Mouse (Mus musculus) left cerebral cortex, postnatal 10 days (tissue): Measurements from ENCODE around the gene Emg1. TPM values are rescaled to one million over a fixed set of nuclear protein-coding genes. Genes with fewer than 3 reads are reported as not detected.
A peak's percentile ranks its signal among the peaks of the same experiment; 100 is the strongest.

Experiments
- DNase-seq, 2 experiments: peaks; one replicate each; pipeline ENCODE4 v3.0.0; 2021 to 2022; ENCODE audit warnings: low spot score in 2 of 2, mixed read lengths in 1 of 2; ENCODE audit errors: extremely low spot score in 1 of 2
- intact Hi-C: fragments of 180-260 bp; cut with DNase I; formaldehyde crosslinking; loops from one replicate; pipeline ENCODE4 v1.15.1; 2025
- total RNA-seq, 2 experiments: library from RNA; stranded (reverse); gene quantifications; 2 replicates each; pipeline ENCODE4 v1.2.3; 2021

Emg1 gene
- total RNA-seq, 2 experiments from 2014 or later = 38.0 to 42.6 TPM

DNA sequence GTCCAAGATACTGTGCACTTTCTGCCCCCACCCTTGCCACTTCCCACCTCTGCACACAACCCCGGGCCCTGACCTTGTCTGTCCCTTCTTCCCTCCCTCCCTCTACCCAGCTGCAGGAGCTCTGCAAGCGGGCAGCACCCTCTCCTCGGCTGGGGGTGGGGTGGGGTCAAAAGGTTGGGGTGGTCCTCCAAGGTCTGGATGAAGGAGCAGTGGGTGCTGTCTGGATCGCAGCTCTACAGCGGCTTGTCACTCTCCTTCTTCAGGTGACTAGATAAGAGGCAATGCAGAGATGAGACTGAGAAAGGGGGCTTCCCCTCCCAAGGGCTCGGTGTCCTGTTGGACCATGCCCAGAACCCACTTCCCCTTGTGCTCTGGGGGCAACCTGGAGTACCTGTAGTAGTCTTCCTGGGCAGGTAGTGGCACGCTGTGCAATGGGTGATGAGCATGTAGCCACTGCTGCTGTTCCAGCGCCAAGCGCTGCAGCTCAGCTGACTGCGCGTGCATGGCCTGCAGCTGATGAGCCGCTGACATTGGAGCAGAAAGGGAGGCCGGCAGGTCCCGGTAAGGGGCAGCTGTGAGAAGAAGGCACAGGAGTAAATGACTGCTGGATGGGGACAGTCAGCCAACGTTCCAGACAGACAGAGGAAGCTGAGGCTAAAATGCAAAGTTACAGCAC lies 31.0 kb upstream of the Emg1 start:
- intact Hi-C loops = no loop called here
- peak in 1 of 2 experiments; percentile 59 for DNase-seq

DNA sequence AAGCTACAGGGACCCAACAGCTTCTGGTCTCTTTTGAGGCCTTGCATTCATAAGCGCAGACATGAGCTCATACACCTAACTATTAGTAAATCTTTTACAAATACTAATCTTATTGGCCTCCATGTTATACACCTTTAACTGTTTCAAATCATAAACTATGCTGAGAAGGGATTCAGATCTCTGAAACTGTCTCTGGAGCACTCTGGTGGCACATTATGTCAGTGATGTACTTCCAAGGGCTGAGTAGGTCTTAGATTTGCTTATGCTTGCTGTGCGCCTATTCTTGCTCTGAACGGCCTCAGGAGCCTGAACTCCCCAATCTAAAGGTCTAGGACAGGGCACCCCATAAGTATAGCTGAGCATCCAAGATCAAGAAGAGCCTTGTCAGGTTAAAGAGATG lies 29.9 kb upstream of the Emg1 start:
- no peak for DNase-seq
- intact Hi-C loops = no loop called here

GRCm38 (mm10) chr6:124740888-124741761 lies 29.1 kb upstream of the Emg1 start, which contains the start of gene Grcc10:
Gene Grcc10, minus strand, starts transcription at chr6:124741374.
- DNase-seq = peak; percentile 91 to 95
- intact Hi-C loops = no loop called here

DNA sequence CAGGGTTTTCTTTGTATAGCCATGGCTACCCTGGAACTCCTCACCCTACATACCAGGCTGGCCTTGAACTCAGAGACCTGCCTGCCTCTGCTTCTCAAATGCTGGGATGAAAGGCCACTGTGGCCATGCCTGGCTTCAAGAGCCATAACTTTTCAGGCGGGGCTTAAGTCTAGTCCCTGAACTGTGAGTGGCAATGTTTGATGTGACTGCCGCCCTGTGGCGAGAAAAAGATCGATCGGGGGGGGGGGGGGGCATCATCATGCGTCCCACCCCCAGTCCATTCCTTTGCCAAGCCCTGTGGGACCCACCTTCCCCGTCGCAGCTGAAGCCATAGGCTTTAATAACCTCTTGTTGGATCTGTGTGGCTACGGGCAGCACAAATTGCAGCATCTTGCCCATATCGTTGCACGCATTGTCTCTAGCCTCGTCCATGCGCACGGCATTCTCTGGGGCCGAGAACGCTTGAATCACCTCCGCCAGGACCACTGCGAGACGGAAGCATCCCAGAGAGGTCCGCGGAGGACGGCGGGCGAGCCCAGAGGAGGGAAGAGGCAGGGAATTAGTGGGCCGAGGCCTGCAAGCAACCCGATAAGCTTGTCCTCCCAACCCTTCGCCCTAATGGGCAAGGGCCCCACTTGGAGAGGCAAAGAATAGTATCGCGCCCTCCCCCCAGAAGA lies 28.4 kb upstream of the Emg1 start:
- DNase-seq = peak; percentile 52 to 71
- intact Hi-C loops = no loop called here

GRCm38 (mm10) chr6:124739231-124739796 lies 27.3 kb upstream of the Emg1 start:
- intact Hi-C loops = no loop called here
- no peak for DNase-seq

DNA sequence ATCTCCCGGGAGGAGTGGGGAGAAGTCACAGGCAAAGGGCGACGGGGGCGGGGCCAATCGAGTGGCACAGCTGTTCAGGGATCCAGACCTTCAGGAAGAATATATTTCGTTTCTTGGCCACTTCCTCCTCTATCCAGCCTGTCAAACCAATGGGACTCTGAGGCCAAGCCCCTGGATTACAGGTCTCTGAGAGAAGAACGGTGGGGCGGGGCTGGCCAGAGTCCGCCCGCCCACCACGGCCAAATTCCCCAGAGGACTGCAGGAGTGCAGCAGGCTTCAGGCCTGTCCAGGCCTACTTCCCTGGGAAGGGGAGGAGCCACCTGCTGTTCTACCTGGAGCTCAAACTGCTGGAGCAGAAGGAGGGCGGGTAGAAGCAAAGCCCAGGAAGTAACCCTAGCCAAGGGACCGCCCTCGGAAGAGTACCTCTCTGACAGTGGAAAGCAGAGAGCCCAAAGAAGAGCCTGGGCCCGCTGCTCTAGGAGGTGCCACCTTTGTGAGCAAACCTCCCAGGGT lies 26.6 kb upstream of the Emg1 start, which contains the start of gene Ptpn6:
Gene Ptpn6 (minus strand): TSS at position 204 of the 513 bp plus-strand sequence.
- DNase-seq = peak in 1 of 2 experiments; percentile 62
- intact Hi-C loops = no loop called here

GRCm38 (mm10) chr6:124737040-124737439 lies 25.1 kb upstream of the Emg1 start:
- intact Hi-C loops = no loop called here
- no peak for DNase-seq

DNA sequence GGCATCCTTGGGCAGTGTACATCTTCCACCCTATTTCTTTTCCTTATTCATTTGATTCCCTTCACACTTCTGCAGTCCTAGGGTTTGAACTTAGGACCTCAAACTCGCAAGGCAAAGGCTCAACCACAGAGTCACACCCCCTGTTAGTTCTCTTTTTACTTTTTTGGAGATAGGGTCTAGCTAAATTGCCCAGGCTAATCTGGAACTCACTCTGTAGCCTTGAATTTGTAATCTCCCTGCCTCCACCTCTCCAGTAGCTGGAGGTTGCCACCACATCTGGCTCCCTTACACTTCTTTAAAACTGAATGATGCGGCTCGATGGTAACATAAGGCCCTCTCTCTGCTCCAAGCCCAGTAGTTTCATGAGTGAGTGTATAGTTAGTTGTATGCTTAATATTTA lies 22.4 kb upstream of the Emg1 start:
- no peak for DNase-seq
- intact Hi-C loops = no loop called here

GRCm38 (mm10) chr6:124732476-124733370 lies 20.7 kb upstream of the Emg1 start:
- intact Hi-C loops = no loop called here
- DNase-seq = peak in 1 of 2 experiments; percentile 80

DNA sequence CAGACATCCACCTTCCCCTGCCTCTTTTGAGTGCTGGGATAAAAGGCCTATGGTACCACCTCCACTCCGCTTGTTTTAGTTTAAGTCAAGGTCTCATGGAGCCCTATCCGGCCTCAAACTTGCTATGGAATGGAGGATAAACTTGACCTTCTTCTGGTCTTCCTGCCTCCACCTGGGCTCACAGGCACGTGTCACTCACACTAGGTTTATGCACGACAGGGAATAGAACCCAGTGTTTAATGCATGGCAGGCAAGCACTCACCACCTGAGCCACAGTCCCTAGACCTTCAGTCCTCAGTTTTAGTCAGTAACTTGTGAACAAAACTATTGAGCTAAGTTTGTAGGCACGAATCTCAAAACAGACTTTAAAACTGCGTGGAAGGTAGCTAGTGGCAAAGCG lies 19.1 kb upstream of the Emg1 start:
- intact Hi-C loops = no loop called here
- DNase-seq = no peak

DNA sequence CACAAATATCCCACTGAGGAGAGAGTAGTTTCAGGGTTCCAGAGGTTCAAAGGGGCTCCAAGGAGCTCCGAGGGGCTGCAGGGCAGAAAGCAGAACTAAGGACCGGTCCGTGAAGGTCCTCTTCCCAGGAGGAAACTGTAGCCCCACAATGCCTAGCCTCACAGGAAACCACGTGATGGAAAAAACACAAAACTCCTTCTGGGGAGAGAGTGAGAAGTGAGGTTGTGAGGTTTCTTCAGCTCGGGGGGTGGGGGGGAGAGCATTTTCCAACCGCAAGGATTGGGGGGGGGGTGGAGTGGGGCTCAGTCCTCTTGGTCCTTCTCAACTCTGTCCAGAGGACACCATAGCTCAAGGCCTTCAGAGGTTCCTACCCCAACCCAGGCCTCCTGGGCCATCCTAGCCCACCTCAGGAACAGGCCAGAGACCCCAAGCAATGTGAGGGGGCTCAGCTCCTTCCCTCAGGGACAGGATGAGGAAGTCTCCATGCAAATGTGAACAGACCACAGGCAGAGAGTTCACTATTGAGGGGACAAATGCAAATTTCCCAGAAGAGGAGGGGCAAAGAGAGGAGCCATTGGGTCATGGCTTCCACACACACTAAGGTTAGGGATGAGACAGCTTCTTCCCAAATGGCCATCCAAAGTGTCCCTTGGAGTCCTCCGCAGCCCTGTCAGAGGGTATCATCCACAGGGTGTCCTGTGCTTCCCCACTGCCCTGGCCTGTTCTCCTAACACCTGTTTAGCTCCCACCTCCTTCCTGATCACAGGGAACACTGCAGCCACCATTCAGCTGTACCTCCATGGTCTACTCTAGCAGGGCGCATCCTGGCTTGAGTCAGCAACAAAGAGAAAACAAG lies 18.1 kb upstream of the Emg1 start:
- no peak for DNase-seq
- intact Hi-C loops = no loop called here

DNA sequence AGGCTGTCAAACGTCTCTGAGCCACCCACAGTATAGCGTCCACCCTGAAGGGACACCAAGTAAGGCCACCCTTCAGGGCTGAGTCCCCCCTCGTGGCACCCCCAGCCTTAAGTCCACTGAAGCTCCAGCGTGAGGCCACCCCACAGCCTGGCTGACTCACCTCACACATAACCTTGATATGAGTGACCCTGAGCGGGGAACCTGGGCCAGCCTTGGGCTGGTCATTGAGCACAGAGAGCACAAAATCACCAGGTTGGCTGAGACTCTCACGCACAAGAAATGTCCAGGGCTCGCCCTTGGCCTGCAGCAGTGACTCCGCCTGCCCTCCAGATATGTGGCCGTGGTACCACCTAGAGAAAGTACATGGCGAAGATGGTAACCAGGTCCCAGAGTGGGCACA lies 16.6 kb upstream of the Emg1 start:
- DNase-seq = no peak
- intact Hi-C loops = no loop called here

DNA sequence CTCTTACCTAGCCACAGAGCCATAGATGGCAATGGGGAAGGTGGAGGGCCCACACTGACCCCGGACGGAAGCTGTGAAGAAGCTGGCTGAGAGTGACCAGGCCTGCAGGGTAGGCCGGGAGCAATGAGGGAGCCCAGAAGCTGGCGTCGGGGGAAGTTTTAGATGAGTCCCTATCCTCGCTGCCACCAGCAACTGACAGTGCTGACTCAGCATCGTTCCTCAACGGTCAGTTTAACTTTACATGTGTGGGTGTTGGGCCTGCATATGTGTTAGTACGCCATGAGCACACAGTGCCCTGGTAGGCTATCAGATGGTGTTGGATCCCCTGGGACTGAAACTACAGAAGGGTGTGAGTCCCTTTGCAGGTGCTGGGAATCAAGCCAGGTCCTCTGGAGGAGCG lies 12.5 kb upstream of the Emg1 start:
- DNase-seq = no peak
- intact Hi-C loops = no loop called here

GRCm38 (mm10) chr6:124723541-124723940 lies 11.6 kb upstream of the Emg1 start:
- no peak for DNase-seq
- intact Hi-C loops = no loop called here

- intact Hi-C loops = no loop called here
- DNase-seq = no peak
Observed at GRCm38 (mm10) chr6:124722876-124723473, 11.0 kb upstream of the Emg1 start.

DNA sequence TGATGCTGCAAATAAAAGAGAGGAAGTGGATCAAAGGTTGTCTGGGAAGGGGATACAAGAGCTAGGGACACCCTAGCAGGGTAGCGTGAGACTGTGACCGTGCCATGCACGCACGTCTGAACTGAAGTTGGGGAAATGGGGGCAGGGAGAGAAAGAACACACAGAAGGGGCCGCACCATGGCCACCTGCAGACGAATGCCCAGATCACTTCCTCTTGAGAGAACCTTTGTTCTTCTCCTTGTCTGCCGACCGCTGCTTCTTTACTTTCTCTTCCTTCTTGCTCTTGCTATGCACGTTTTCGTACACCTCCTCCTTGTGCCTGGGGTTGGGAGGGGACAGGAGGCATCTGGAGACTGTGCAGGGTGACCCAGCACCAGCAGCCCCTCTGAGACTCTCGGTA lies 8.9 kb upstream of the Emg1 start:
- no peak for DNase-seq
- intact Hi-C loops = no loop called here
